Mouse (Mus musculus) liver, postnatal 0 days (tissue): Measurements from ENCODE around the gene Ackr3. TPM values are rescaled to one million over a fixed set of nuclear protein-coding genes. Genes with fewer than 3 reads are reported as not detected.
A peak's percentile ranks its signal among the peaks of the same experiment; 100 is the strongest.

Experiments
- ATAC-seq: fragments of 200-750 bp; cut with Nextera tagmentation; 2 replicates; pipeline ENCODE4 v1.8.0; 2017; ENCODE audit warnings: mild to moderate bottlenecking, moderate library complexity
- DNase-seq: peaks from one replicate; pipeline ENCODE4 v3.0.0-alpha.2; 2016
- H3K27ac ChIP-seq: fragments of 300-500 bp; sonication (generic); 2 replicates; pipeline ENCODE4 v1.5.1; 2014; ENCODE audit warnings: antibody characterized with exemption, moderate library complexity, mild to moderate bottlenecking, low read depth
- H3K27me3 ChIP-seq: fragments of 300-500 bp; sonication (generic); 2 replicates; pipeline ENCODE4 v1.6.1; 2014; ENCODE audit warnings: low read length, control low read depth, mixed read lengths; ENCODE audit not compliant: insufficient read depth
- H3K36me3 ChIP-seq: fragments of 300-500 bp; sonication (generic); replicated peaks from 2 replicates; pipeline ENCODE4 v1.6.1; 2014; ENCODE audit warnings: mild to moderate bottlenecking, control low read depth, low read length, moderate library complexity, mixed read lengths; ENCODE audit not compliant: insufficient read depth
- H3K4me1 ChIP-seq: fragments of 300-500 bp; sonication (generic); 2 replicates; pipeline ENCODE4 v1.6.1; 2014; ENCODE audit warnings: antibody characterized with exemption, mild to moderate bottlenecking, control low read depth; ENCODE audit not compliant: insufficient read depth
- H3K4me2 ChIP-seq: fragments of 300-500 bp; sonication (generic); 2 replicates; pipeline ENCODE4 v1.6.1; 2014; ENCODE audit warnings: low read depth, mild to moderate bottlenecking, low read length, moderate library complexity, mixed read lengths
- H3K4me3 ChIP-seq: fragments of 300-500 bp; sonication (generic); 2 replicates; pipeline ENCODE4 v1.5.1; 2014; ENCODE audit warnings: low read depth, low read length
- H3K9ac ChIP-seq: fragments of 300-500 bp; sonication (generic); replicated peaks from 2 replicates; pipeline ENCODE4 v1.6.1; 2014; ENCODE audit warnings: mild to moderate bottlenecking, moderate library complexity
- H3K9me3 ChIP-seq: fragments of 300-500 bp; sonication (generic); 2 replicates; pipeline ENCODE4 v1.6.1; 2016; ENCODE audit warnings: mild to moderate bottlenecking, control low read depth, low read length, mixed read lengths
- CTCF ChIP-seq: sonication (generic); IDR thresholded peaks from 2 replicates; pipeline ENCODE4 v1.5.1; 2016; ENCODE audit warnings: antibody characterized with exemption, low read depth
- EP300 ChIP-seq: IDR thresholded peaks from 2 replicates; pipeline ENCODE4 v1.6.1; 2016; ENCODE audit warnings: antibody characterized with exemption, low read depth, mild to moderate bottlenecking
- WGBS: fragments of 180-500 bp; shearing (Covaris S2); extraction: QIAGEN DNeasy Blood & Tissue Kit; methylation state at CpG from one replicate; pipeline ENCODE4 v1.1.7; 2014; ENCODE audit not compliant: insufficient replicate concordance; 5-methylcytosine and 5-hydroxymethylcytosine counted together
- polyA plus RNA-seq: library from polyadenylated mRNA; unstranded; fragments of >200 nt; fragmentation: Nextera tagmentation; extraction: Ambion mirVana; gene quantifications from 2 replicates; pipeline ENCODE4 v1.2.1, GENCODE M21; 2015

The Ackr3 gene
- polyA plus RNA-seq, 1 experiment from 2014 or later = 2.5 TPM

GRCm38 (mm10) chr1:90238095-90238888, 34.5 kb downstream of the Ackr3 start:
- Histone ChIP-seq H3K4me3 (no peak overlapping the region), H3K27ac (no peak overlapping the region), H3K9ac (no peak overlapping the region), H3K9me3 (0 out of 2 replicates have a peak, but pooled peaks cover 3% of the 10 kb centered on the region), H3K4me1 (no peaks in the 10 kb centered on the region; the same call in 1 of the 2 replicates), H3K36me3 (no peaks in the 10 kb centered on the region), H3K4me2 (no peak overlapping the region), H3K27me3 (no peaks in the 10 kb centered on the region)
- no peak for DNase-seq
- 72% methylated on average over 9 of the region's 9 CpGs for WGBS
- ATAC-seq = no peak
- TF ChIP-seq CTCF (no peak), EP300 (no peak)

GRCm38 (mm10) chr1:90239336-90240225, 35.8 kb downstream of the Ackr3 start:
- H3K4me3 ChIP-seq = no peak overlapping the region
- 77% methylated on average over 16 of the region's 16 CpGs for WGBS
- ATAC-seq = no peak
- 0 out of 2 replicates have a peak, but pooled peaks cover 3% of the 10 kb centered on the region for H3K9me3 ChIP-seq
- no peak for DNase-seq
- H3K27me3 ChIP-seq = no peaks in the 10 kb centered on the region
- no peak overlapping the region for H3K4me2 ChIP-seq
- H3K36me3 ChIP-seq = no peaks in the 10 kb centered on the region
- H3K27ac ChIP-seq = no peak overlapping the region
- H3K4me1 ChIP-seq = no peaks in the 10 kb centered on the region; the same call in 1 of the 2 replicates
- H3K9ac ChIP-seq = no peak overlapping the region
- TF ChIP-seq EP300 (no peak), CTCF (no peak)

- Histone ChIP-seq H3K4me2 (no peak overlapping the region), H3K9ac (no peak overlapping the region), H3K27me3 (no peaks in the 10 kb centered on the region), H3K9me3 (0 out of 2 replicates have a peak, but pooled peaks cover 3% of the 10 kb centered on the region), H3K4me1 (no peaks in the 10 kb centered on the region; the same call in 1 of the 2 replicates), H3K36me3 (no peaks in the 10 kb centered on the region), H3K4me3 (no peak overlapping the region), H3K27ac (no peak overlapping the region)
- TF ChIP-seq CTCF = no peak
- peak; percentile 60; the same call in 1 of the 2 replicates for TF ChIP-seq EP300
- ATAC-seq (peak; percentile 89), DNase-seq (no peak)
- WGBS = 35% methylated on average over 4 of the region's 4 CpGs
Measured at GRCm38 (mm10) chr1:90240287-90240686, 36.5 kb downstream of the Ackr3 start.

GRCm38 (mm10) chr1:90242444-90242989, 38.7 kb downstream of the Ackr3 start:
- H3K27me3 ChIP-seq = no peaks in the 10 kb centered on the region
- no peaks in the 10 kb centered on the region for H3K36me3 ChIP-seq
- no peak overlapping the region for H3K4me2 ChIP-seq
- H3K4me1 ChIP-seq = peaks cover 8% of the 10 kb centered on the region
- no peak overlapping the region for H3K4me3 ChIP-seq
- H3K9me3 ChIP-seq = 0 out of 2 replicates have a peak, but pooled peaks cover under 1% of the 10 kb centered on the region
- no peak for TF ChIP-seq CTCF
- TF ChIP-seq EP300 = peak; percentile 84
- DNase-seq (no peak), ATAC-seq (no peak)
- WGBS = 69% methylated on average over 8 of the region's 8 CpGs
- no peak overlapping the region for H3K9ac ChIP-seq
- no peak overlapping the region for H3K27ac ChIP-seq

- Histone ChIP-seq H3K4me2 (no peak overlapping the region), H3K27ac (no peak overlapping the region), H3K27me3 (no peaks in the 10 kb centered on the region), H3K4me3 (no peak overlapping the region), H3K36me3 (no peaks in the 10 kb centered on the region), H3K9ac (no peak overlapping the region), H3K4me1 (peaks cover 11% of the 10 kb centered on the region), H3K9me3 (no peaks in the 10 kb centered on the region)
- 68% methylated on average over 1 of the region's 1 CpGs for WGBS
- ATAC-seq (no peak), DNase-seq (no peak)
- TF ChIP-seq CTCF = no peak
- TF ChIP-seq EP300 = no peak
Measured at GRCm38 (mm10) chr1:90244537-90244936, 40.8 kb downstream of the Ackr3 start.

- Histone ChIP-seq H3K27ac (no peak overlapping the region), H3K4me2 (no peak overlapping the region), H3K9me3 (no peaks in the 10 kb centered on the region), H3K4me3 (no peak overlapping the region), H3K27me3 (no peaks in the 10 kb centered on the region), H3K9ac (no peak overlapping the region), H3K36me3 (no peaks in the 10 kb centered on the region), H3K4me1 (peaks cover 13% of the 10 kb centered on the region)
- TF ChIP-seq CTCF = peak; percentile 59
- TF ChIP-seq EP300 = no peak
- DNase-seq (no peak), ATAC-seq (no peak)
- 71% methylated on average over 7 of the region's 7 CpGs for WGBS
Measured at GRCm38 (mm10) chr1:90245533-90245932, 41.8 kb downstream of the Ackr3 start.
